8 mouse cellular contexts compared by ENCODE assay signal in genomic region chr1:187997584-187998338, GRCm38 (mm10).
DNase-seq lines count a peak whose midpoint lies in the region; ATAC-seq and TF ChIP-seq lines count a peak whose summit lies in the region.

No protein-coding gene starts in this region.

- peaks cover 13% of the 10 kb centered on the region; the same call in 1 of the 2 replicates for H3K27me3 ChIP-seq in forebrain, embryonic 12.5 days
- no peaks in the 10 kb centered on the region for H3K27me3 ChIP-seq in heart, embryonic 15.5 days
- peaks cover 3% of the 10 kb centered on the region; the same call in 1 of the 2 replicates for H3K27me3 ChIP-seq in kidney, postnatal 0 days (ENCODE audit: insufficient read depth, low read length)
- H3K27me3 ChIP-seq in liver, embryonic 11.5 days (replicated peaks; ENCODE audit: control insufficient read depth, insufficient read depth, low read length), result peaks cover 5% of the 10 kb centered on the region; the same call in 1 of the 2 replicates
- H3K27me3 ChIP-seq in midbrain, postnatal 0 days (ENCODE audit: insufficient read depth, low read length), result no peaks in the 10 kb centered on the region
- H3K27me3 ChIP-seq in testis, adult 2 months (ENCODE audit: control insufficient read depth, insufficient read depth, low read length), result no peaks in the 10 kb centered on the region

- no peak overlapping the region for H3K27ac ChIP-seq in forebrain, embryonic 12.5 days
- peak overlapping the region; percentile 73 for H3K27ac ChIP-seq in heart, embryonic 15.5 days
- H3K27ac ChIP-seq in kidney, postnatal 0 days, result no peak overlapping the region
- no peak overlapping the region for H3K27ac ChIP-seq in liver, embryonic 11.5 days (ENCODE audit: low read depth, low read length)
- H3K27ac ChIP-seq in midbrain, postnatal 0 days (ENCODE audit: low read depth, low read length), result no peak overlapping the region
- H3K27ac ChIP-seq in testis, adult 2 months (ENCODE audit: control insufficient read depth, insufficient read depth, low read depth, low read length), result no peak overlapping the region

- TF ChIP-seq POLR2A in testis, adult 2 months (IDR thresholded peaks at IDR 0.05; ENCODE audit: control insufficient read depth, low read depth, low read length), result no peak

- no peaks in the 10 kb centered on the region for H3K36me3 ChIP-seq in forebrain, embryonic 12.5 days (replicated peaks)
- H3K36me3 ChIP-seq in heart, embryonic 15.5 days, result no peaks in the 10 kb centered on the region
- no peaks in the 10 kb centered on the region for H3K36me3 ChIP-seq in kidney, postnatal 0 days (ENCODE audit: insufficient read depth, low read length)
- no peaks in the 10 kb centered on the region for H3K36me3 ChIP-seq in liver, embryonic 11.5 days (ENCODE audit: control insufficient read depth, insufficient read depth, low read length)
- no peaks in the 10 kb centered on the region for H3K36me3 ChIP-seq in midbrain, postnatal 0 days (ENCODE audit: insufficient read depth, low read length)
- H3K36me3 ChIP-seq in testis, adult 2 months (ENCODE audit: control insufficient read depth, insufficient read depth, low read length), result no peaks in the 10 kb centered on the region

- DNase-seq in cerebellum, adult 11-12 months, result peak; percentile 68
- peak; percentile 68 for DNase-seq in kidney, postnatal 0 days (ENCODE audit: low spot score)
- DNase-seq in liver, embryonic 11.5 days (ENCODE audit: low spot score), result peak; percentile 50
- peak; percentile 89 for DNase-seq in midbrain, postnatal 0 days (ENCODE audit: low spot score)

- H3K4me1 ChIP-seq in forebrain, embryonic 12.5 days, result peaks cover 17% of the 10 kb centered on the region
- peaks cover 5% of the 10 kb centered on the region; the same call in 1 of the 2 replicates for H3K4me1 ChIP-seq in heart, embryonic 15.5 days (replicated peaks)
- no peaks in the 10 kb centered on the region for H3K4me1 ChIP-seq in kidney, postnatal 0 days (replicated peaks; ENCODE audit: insufficient read depth, low read length)
- H3K4me1 ChIP-seq in liver, embryonic 11.5 days (replicated peaks; ENCODE audit: control insufficient read depth, insufficient read depth, low read length), result no peaks in the 10 kb centered on the region
- no peaks in the 10 kb centered on the region for H3K4me1 ChIP-seq in midbrain, postnatal 0 days (ENCODE audit: insufficient read depth, low read length)
- peaks cover 3% of the 10 kb centered on the region for H3K4me1 ChIP-seq in testis, adult 2 months (ENCODE audit: control insufficient read depth, insufficient read depth, low read length)

- H3K4me2 ChIP-seq in forebrain, embryonic 12.5 days, result peak overlapping the region; percentile 74
- peak overlapping the region; percentile 70 for H3K4me2 ChIP-seq in heart, embryonic 15.5 days
- peak overlapping the region; percentile 66 for H3K4me2 ChIP-seq in kidney, postnatal 0 days (ENCODE audit: low read length)
- H3K4me2 ChIP-seq in liver, embryonic 11.5 days, result peak overlapping the region; percentile 52
- peak overlapping the region; percentile 89 for H3K4me2 ChIP-seq in midbrain, postnatal 0 days (ENCODE audit: low read depth, low read length, poor library complexity, severe bottlenecking)

- under 1% methylated on average over 39 of the region's 39 CpGs for WGBS in forebrain, embryonic 12.5 days
- 1% methylated on average over 39 of the region's 39 CpGs for WGBS in heart, embryonic 15.5 days
- 2% methylated on average over 39 of the region's 39 CpGs for WGBS in kidney, postnatal 0 days
- WGBS in liver, embryonic 11.5 days, result 3% methylated on average over 39 of the region's 39 CpGs
- WGBS in midbrain, postnatal 0 days, result under 1% methylated on average over 39 of the region's 39 CpGs

- ATAC-seq in forebrain, embryonic 12.5 days (ENCODE audit: low FRiP score), result peak; percentile 95
- ATAC-seq in heart, embryonic 15.5 days (replicated peaks; ENCODE audit: insufficient number of reproducible peaks, insufficient read depth, low FRiP score, low read depth), result peak; percentile 96
- ATAC-seq in kidney, postnatal 0 days (replicated peaks; ENCODE audit: low FRiP score, low read depth), result peak; percentile 86; the same call in 1 of the 2 replicates
- ATAC-seq in liver, embryonic 11.5 days (replicated peaks; ENCODE audit: low FRiP score), result peak; percentile 89
- ATAC-seq in midbrain, postnatal 0 days (ENCODE audit: low FRiP score), result peak; percentile 70
- no peak for ATAC-seq in activated CD4-positive, CD25-positive, alpha-beta regulatory T cell, adult 4 months

- no peaks in the 10 kb centered on the region for H3K9me3 ChIP-seq in forebrain, embryonic 12.5 days
- no peaks in the 10 kb centered on the region for H3K9me3 ChIP-seq in heart, embryonic 15.5 days (replicated peaks)
- no peaks in the 10 kb centered on the region for H3K9me3 ChIP-seq in kidney, postnatal 0 days (replicated peaks; ENCODE audit: low read length)
- H3K9me3 ChIP-seq in liver, embryonic 11.5 days (ENCODE audit: control insufficient read depth, low read length), result no peaks in the 10 kb centered on the region
- no peaks in the 10 kb centered on the region for H3K9me3 ChIP-seq in midbrain, postnatal 0 days (ENCODE audit: low read length)

- peak overlapping the region; percentile 44; the same call in 1 of the 2 replicates for H3K9ac ChIP-seq in forebrain, embryonic 12.5 days
- H3K9ac ChIP-seq in heart, embryonic 15.5 days, result peak overlapping the region; percentile 56
- no peak overlapping the region for H3K9ac ChIP-seq in kidney, postnatal 0 days (ENCODE audit: low read depth, low read length)
- no peak overlapping the region for H3K9ac ChIP-seq in liver, embryonic 11.5 days (ENCODE audit: low read depth, low read length)
- peak overlapping the region; percentile 37; the same call in 1 of the 2 replicates for H3K9ac ChIP-seq in midbrain, postnatal 0 days (replicated peaks; ENCODE audit: low read length, poor library complexity, severe bottlenecking)

- H3K4me3 ChIP-seq in forebrain, embryonic 12.5 days (replicated peaks), result peak overlapping the region; percentile 43
- peak overlapping the region; percentile 62 for H3K4me3 ChIP-seq in heart, embryonic 15.5 days
- peak overlapping the region; percentile 28 for H3K4me3 ChIP-seq in kidney, postnatal 0 days (replicated peaks; ENCODE audit: low read depth, low read length)
- H3K4me3 ChIP-seq in liver, embryonic 11.5 days (ENCODE audit: low read depth, low read length), result peak overlapping the region; percentile 22
- H3K4me3 ChIP-seq in midbrain, postnatal 0 days (ENCODE audit: low read depth, low read length), result peak overlapping the region; percentile 44
- H3K4me3 ChIP-seq in testis, adult 2 months (ENCODE audit: control insufficient read depth, low read depth, low read length), result peak overlapping the region; percentile 52

- no peak for TF ChIP-seq CTCF in kidney, postnatal 0 days (IDR thresholded peaks at IDR 0.05; ENCODE audit: low read depth)
- no peak for TF ChIP-seq CTCF in midbrain, postnatal 0 days (IDR thresholded peaks at IDR 0.05)
- TF ChIP-seq CTCF in testis, adult 2 months (IDR thresholded peaks at IDR 0.05; ENCODE audit: control insufficient read depth, insufficient read depth, insufficient replicate concordance, low read depth, low read length), result no peak

Comparison
In these comparisons a context has a peak if more than half of its experiments do, and no peak if none do; other contexts are left out.
1. H3K9ac ChIP-seq: peak in forebrain, embryonic 12.5 days (single experiment), heart, embryonic 15.5 days (single experiment) and midbrain, postnatal 0 days (single experiment); none in kidney, postnatal 0 days (single experiment) and liver, embryonic 11.5 days (single experiment).
2. Peak in every context shown above with its lines, with median percentiles within 50 percentile points of each other: DNase-seq, H3K4me2 ChIP-seq and H3K4me3 ChIP-seq.